Mouse (Mus musculus) cerebellum, adult 2 months (tissue): Measurements from ENCODE around the gene Akr1b3. TPM values are rescaled to one million over a fixed set of nuclear protein-coding genes. Genes with fewer than 3 reads are reported as not detected.
"Not testable (repeated sequence)": the region's sequence is repeated elsewhere in the genome, so short reads cannot be mapped to it uniquely, and the experiment has no call there.

Experiments
- DNase-seq, 2 experiments: peaks; one replicate each; pipeline ENCODE4 v3.0.0; 2021
- H3K27ac ChIP-seq: fragments of 200-500 bp; 2 replicates; pipeline ENCODE4 v1.5.1; 2012; ENCODE audit warnings: low read length, control low read depth, inconsistent platforms; ENCODE audit not compliant: insufficient read depth
- H3K27me3 ChIP-seq: fragments of 200-500 bp; 2 replicates; pipeline ENCODE4 v1.6.1; 2012; ENCODE audit warnings: inconsistent platforms, mild to moderate bottlenecking, low read length, moderate library complexity; ENCODE audit not compliant: control insufficient read depth, insufficient read depth
- H3K4me1 ChIP-seq: fragments of 200-500 bp; 2 replicates; pipeline ENCODE4 v1.6.1; 2011; ENCODE audit warnings: low read length; ENCODE audit not compliant: control insufficient read depth, insufficient read depth
- H3K4me3 ChIP-seq: fragments of 200-500 bp; replicated peaks from 2 replicates; pipeline ENCODE3; 2011; ENCODE audit warnings: mild to moderate bottlenecking, low read depth, low read length, control low read depth; ENCODE audit not compliant: insufficient read depth
- CTCF ChIP-seq: fragments of 200-500 bp; IDR thresholded peaks from 2 replicates; pipeline ENCODE4 v1.5.1; 2011; ENCODE audit warnings: low read depth, mild to moderate bottlenecking, control low read depth, low read length, moderate library complexity, borderline replicate concordance; ENCODE audit not compliant: insufficient read depth
- POLR2A ChIP-seq: fragments of 200-500 bp; IDR thresholded peaks from 2 replicates; pipeline ENCODE4 v1.6.1; 2011; ENCODE audit warnings: low read length, control low read depth, borderline replicate concordance; ENCODE audit not compliant: insufficient read depth
- WGBS: fragments of 180-500 bp; shearing (Covaris S2); methylation state at CpG from one replicate; pipeline ENCODE4 v1.1.7; 2018; 5-methylcytosine and 5-hydroxymethylcytosine counted together
- polyA plus RNA-seq: library from polyadenylated mRNA; depleted of rRNA; stranded (reverse); fragments of >200 nt; gene quantifications from 2 replicates; pipeline ENCODE4 v1.2.3, GENCODE M21; 2012; rRNA removed

Gene Akr1b3
- polyA plus RNA-seq: 72.7 and 73.5 TPM in 2 replicates

- no peaks in the 10 kb centered on the region for H3K27me3 ChIP-seq
- WGBS: 2% methylated on average over 60 of the region's 60 CpGs
- DNase-seq: peak; percentile 86 to 90
- H3K4me1 ChIP-seq: peaks cover 3% of the 10 kb centered on the region; the same call in 1 of the 2 replicates
- peak within 1 kb of the TSS; percentile 56 for H3K4me3 ChIP-seq
- TF ChIP-seq CTCF (no peak), POLR2A (peak; percentile 36; the same call in 1 of the 2 replicates)
- H3K27ac ChIP-seq: no peak within 1 kb of the TSS
Observed at GRCm38 (mm10) chr6:34316854-34317771, at the start of gene Akr1b3. Gene Akr1b3, minus strand, starts transcription at chr6:34317478.

- H3K27me3 ChIP-seq: no peaks in the 10 kb centered on the region
- 88% methylated on average over 12 of the region's 12 CpGs for WGBS
- TF ChIP-seq CTCF (no peak), POLR2A (no peak)
- no peak overlapping the region for H3K4me3 ChIP-seq
- no peak overlapping the region for H3K27ac ChIP-seq
- H3K4me1 ChIP-seq: no peaks in the 10 kb centered on the region
- DNase-seq: no peak
Observed at GRCm38 (mm10) chr6:34364217-34365136, 47.2 kb upstream of the Akr1b3 start.

GRCm38 (mm10) chr6:34355841-34356240 is 38.6 kb upstream of the Akr1b3 start:
- 90% methylated on average over 9 of the region's 9 CpGs for WGBS
- no peak overlapping the region for H3K27ac ChIP-seq
- DNase-seq: no peak
- no peaks in the 10 kb centered on the region for H3K27me3 ChIP-seq
- H3K4me1 ChIP-seq: peaks cover 4% of the 10 kb centered on the region
- TF ChIP-seq CTCF (no peak), POLR2A (no peak)
- H3K4me3 ChIP-seq: no peak overlapping the region

- no peak for DNase-seq
- no peak overlapping the region for H3K27ac ChIP-seq
- TF ChIP-seq POLR2A (no peak), CTCF (no peak)
- no peaks in the 10 kb centered on the region; the same call in 1 of the 2 replicates for H3K27me3 ChIP-seq
- H3K4me1 ChIP-seq: peaks cover 4% of the 10 kb centered on the region
- no peak overlapping the region for H3K4me3 ChIP-seq
- 96% methylated on average over 6 of the region's 6 CpGs for whole genome bisulfite sequencing
Observed at GRCm38 (mm10) chr6:34355349-34355747, 38.1 kb upstream of the Akr1b3 start.

- DNase-seq: no peak
- TF ChIP-seq POLR2A (no peak), CTCF (no peak)
- H3K27me3 ChIP-seq: no peaks in the 10 kb centered on the region; the same call in 1 of the 2 replicates
- no peak overlapping the region for H3K4me3 ChIP-seq
- peaks cover 4% of the 10 kb centered on the region for H3K4me1 ChIP-seq
- 82% methylated on average over 8 of the region's 8 CpGs for WGBS
- no peak overlapping the region for H3K27ac ChIP-seq
Observed at GRCm38 (mm10) chr6:34354354-34355348, 37.4 kb upstream of the Akr1b3 start.

GRCm38 (mm10) chr6:34353658-34354353 is 36.5 kb upstream of the Akr1b3 start, which contains the start of gene Akr1b8:
Gene Akr1b8, plus strand, starts transcription at chr6:34354119.
- TF ChIP-seq POLR2A (no peak), CTCF (no peak)
- Histone ChIP-seq H3K27me3 (no peaks in the 10 kb centered on the region; the same call in 1 of the 2 replicates), H3K27ac (no peak within 1 kb of the TSS), H3K4me3 (no peak within 1 kb of the TSS), H3K4me1 (peaks cover 4% of the 10 kb centered on the region)
- peak; percentile 75 to 88 for DNase-seq
- 8% methylated on average over 16 of the region's 16 CpGs for WGBS

GRCm38 (mm10) chr6:34352401-34352800 is 35.1 kb upstream of the Akr1b3 start:
- H3K4me3 ChIP-seq: no peak overlapping the region
- DNase-seq: no peak
- peaks cover 4% of the 10 kb centered on the region for H3K4me1 ChIP-seq
- 97% methylated on average over 3 of the region's 3 CpGs for WGBS
- no peaks in the 10 kb centered on the region; the same call in 1 of the 2 replicates for H3K27me3 ChIP-seq
- TF ChIP-seq POLR2A (no peak), CTCF (no peak)
- H3K27ac ChIP-seq: no peak overlapping the region

GRCm38 (mm10) chr6:34351481-34351880 is 34.2 kb upstream of the Akr1b3 start:
- not testable (repeated sequence) for H3K4me3 ChIP-seq, H3K4me1 ChIP-seq, DNase-seq, H3K27ac ChIP-seq, H3K27me3 ChIP-seq
- WGBS: 61% methylated on average over 10 of the region's 10 CpGs
